Mouse (Mus musculus): ENCODE results near the gene Gsta2.
"Not testable (repeated sequence)": the region's sequence is repeated elsewhere in the genome, so short reads cannot be mapped to it uniquely, and the experiment has no call there.

The Gsta2 gene

DNA sequence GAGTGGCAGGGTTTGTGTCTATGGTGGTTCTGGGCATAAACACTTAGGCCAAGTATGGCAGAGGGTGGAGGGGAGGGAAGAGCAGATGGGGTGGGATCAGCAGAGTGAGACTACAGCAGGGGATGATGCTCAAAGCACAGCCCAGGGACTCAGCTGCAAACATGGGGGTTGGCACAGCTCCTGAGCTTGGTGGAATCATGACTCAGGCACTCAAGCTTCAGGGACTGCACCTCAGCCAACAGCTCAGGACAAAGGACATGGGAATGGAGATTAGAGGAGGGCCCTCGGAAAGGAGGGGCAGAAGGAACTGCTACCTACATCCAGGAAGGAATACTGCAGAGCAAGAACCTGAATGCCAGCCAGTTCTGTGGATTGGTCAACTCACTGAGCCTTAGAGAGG, 56.4 kb downstream of the Gsta2 start:
- not testable (repeated sequence) for DNase-seq

DNA sequence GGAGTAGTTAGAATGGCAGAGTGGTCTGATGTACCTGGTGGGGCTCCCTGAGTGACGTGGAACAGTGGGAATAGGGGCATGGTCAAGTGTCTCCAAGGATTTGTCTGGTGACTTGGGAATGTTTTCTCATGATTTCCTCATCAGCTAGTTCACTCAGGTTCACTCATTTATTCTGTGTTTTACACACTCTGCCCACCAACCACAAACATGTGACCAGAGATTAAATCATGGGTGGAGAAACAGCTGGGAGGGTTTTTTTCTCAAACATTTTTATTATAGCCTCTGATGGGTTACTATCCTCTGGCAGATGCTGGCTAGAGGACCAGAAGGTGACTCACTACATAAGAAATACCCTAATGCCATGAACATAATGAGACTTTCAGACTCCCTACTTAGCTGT, 57.4 kb downstream of the Gsta2 start:
- no peak for DNase-seq

DNA sequence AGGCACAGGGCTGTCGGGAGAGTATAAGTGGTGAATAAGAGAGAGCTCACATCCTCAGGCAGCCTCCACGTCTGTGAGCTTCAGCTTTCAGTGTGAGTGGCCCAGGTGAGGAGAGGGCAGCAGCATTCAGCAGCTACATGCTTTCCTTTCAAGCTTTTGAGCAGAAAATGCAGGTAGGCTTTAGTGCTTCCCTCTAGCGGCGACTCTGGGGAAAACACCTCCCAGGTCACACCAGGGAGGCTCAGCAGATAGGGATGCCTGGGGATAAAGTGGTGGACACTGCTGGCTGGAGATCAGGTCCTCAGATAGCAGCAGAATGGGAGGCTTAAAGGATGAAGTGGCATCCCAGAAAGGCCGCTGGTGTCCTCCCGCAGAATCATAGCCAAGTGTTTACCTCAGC, 59.5 kb downstream of the Gsta2 start:
- peak; percentile 12 for DNase-seq

DNA sequence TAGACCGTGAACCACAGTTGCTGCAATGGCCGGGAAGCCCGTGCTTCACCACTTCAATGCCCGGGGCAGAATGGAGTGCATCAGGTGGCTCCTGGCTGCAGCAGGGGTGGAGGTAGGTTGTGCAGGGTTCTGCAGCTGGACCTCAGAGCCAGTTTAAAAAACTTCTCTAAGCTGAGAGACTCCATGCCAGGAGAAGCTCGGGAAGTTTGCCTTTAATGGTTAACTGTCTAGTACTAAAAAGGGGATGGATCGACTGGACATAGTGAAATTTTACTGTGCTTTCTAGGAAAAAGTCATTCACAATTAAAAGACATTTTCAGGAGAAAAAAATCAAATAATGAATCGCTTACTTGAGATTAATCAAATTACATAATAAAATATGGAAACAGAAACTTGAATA, 60.8 kb downstream of the Gsta2 start:
- DNase-seq, result not testable (repeated sequence)

DNA sequence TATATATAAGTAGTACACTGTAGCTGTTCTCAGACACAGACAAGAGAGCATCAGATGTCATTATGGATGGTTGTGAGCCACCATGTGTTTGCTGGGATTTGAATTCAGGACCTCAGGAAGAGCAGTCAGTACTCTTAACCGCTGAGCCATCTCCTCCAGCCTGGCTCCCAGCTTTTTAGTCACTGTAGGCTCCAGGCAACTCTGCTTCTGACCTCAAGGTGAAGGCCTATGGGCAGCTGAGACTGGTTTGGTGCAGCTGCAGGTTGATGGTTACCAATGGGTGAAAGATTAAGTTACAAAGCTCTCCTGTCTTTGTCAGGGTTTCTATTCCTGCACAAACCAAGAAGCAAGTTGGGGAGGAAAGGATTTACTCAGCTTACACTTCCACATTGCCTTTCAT, 61.9 kb downstream of the Gsta2 start:
- DNase-seq, result not testable (repeated sequence)

DNA sequence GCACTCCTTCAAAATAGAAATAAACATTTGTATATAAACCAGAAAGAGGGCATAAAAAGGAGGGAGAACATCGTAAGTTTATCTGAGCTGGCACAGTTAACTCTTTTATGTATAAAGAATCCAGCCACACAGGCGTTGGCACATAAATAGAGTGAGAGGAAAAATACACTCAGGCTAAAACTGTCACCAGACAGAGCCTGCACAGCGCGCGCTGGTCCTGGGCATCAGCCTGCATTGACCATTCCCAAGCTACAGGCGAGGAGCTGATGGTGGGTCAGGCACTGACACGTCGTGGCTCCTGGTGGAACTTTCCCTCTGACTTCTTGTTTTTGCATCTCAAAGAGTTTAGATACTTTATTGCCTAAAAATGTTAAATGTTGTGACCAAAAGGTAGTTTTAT, 63.1 kb downstream of the Gsta2 start:
- DNase-seq, result not testable (repeated sequence)

DNA sequence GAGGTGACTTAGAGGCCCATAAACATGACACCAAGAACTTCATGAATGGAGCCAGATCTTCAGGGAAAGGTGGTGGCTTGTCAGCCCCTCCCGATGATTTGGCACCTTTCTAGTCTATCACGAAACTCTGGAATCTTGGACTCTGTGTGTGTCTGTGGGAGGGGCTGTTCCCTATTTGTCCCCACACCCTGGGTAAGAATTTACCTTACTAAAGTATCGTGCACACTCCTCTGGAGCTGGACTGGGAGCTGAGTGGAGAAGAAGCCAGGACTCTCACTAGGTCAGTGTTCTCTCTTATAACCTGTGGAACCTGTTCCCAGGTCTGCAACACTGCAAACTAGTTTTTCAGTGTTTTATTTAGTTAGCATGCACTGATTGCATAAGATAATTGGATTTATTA, 65.9 kb downstream of the Gsta2 start, which contains the start of gene Gm10639:
TSS of gene Gm10639 (plus strand) at position 201 of the 400 bp plus-strand sequence.
- DNase-seq, result not testable (repeated sequence)

DNA sequence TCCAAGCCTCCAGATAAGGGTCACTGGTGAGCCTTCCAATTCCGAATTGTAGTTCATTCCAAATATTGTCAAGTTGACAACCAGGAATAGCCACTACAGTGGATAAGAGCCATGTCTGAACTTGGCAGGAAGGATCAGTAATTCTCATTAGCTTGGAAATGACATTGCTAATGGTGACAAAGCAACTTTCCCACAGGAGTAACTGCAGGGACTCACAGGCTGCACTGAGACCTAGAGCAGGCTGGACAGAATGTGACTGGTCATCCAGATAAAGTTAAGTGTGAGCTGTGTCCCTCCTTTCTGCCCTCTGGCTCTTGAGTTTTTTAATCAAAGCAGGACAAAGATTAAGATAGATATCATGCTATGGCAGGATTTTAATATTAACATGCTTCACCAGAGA, 66.5 kb downstream of the Gsta2 start:
- DNase-seq, result not testable (repeated sequence)

DNA sequence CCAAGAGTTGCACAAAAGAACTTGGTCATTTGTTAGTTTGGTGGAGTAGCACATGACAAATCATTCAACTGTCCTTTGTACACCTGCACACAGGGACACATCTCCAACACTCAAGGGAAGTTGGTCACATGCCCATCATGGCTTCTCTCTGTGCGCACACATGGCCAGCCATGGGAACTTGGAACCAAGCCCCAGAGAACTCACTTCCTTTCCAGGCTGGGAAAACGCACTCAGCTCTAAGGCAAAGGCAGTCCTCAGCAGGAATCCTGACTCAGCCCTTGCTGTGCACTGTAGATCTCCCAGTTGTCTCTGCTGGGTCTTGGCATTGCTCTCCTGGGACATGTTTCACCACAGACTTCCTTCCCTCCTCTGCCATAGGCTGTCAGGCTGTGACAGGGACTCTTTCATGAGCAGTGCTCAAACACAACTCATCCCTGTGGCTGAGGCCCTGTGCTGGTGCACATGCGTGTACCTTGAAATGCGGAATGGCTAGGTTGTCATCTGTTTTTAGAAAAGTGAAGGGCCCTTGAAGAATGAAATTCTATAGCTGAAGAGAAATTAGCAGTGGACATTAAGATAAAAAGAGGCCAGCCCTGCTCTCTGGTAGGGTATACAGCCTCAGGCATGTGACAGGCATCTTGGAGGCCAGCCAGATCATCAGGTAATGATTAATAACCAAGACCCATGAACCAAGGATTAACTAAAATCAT, 73.4 kb downstream of the Gsta2 start:
- not testable (repeated sequence) for DNase-seq

Measured in right cerebral cortex, adult 18-20 months (tissue).